Mouse (Mus musculus): ENCODE results near the gene Tm4sf5. TPM values are rescaled to one million over a fixed set of nuclear protein-coding genes. Genes with fewer than 3 reads are reported as not detected.

Gene Tm4sf5
- total RNA-seq, 2 experiments from 2014 or later: 0.89 to 1.4 TPM

GRCm38 (mm10) chr11:70539877-70540587 lies 35.0 kb downstream of the Tm4sf5 start, which contains the start of gene Pld2:
TSS of gene Pld2 (plus strand) at chr11:70540064.
- DNase-seq: peak; percentile 91 to 93
- intact Hi-C loops (cut with DNase I): loop anchor here (1.0 to 2.0 kb wide), 2 partner anchors 25 to 65 kb away; no protein-coding TSS in a partner anchor

GRCm38 (mm10) chr11:70540928-70541327 lies 35.9 kb downstream of the Tm4sf5 start:
- intact Hi-C loops (cut with DNase I): loop anchor here (2.0 kb wide), 1 partner anchor 24 kb away; no protein-coding TSS in a partner anchor

GRCm38 (mm10) chr11:70541415-70541814 lies 36.4 kb downstream of the Tm4sf5 start:
- no peak for DNase-seq
- intact Hi-C loops (cut with DNase I): loop anchor here (2.0 kb wide), 1 partner anchor 23 kb away; no protein-coding TSS in a partner anchor

More at GRCm38 (mm10) chr11:70540928-70541327, 35.9 kb downstream of the Tm4sf5 start:
- DNase-seq: no peak

GRCm38 (mm10) chr11:70544496-70544895 lies 39.5 kb downstream of the Tm4sf5 start:
- intact Hi-C loops (cut with DNase I): no loop called here
- peak; percentile 20 to 23 for DNase-seq

GRCm38 (mm10) chr11:70551526-70551925 lies 46.5 kb downstream of the Tm4sf5 start:
- DNase-seq: no peak
- intact Hi-C loops (cut with DNase I): no loop called here

GRCm38 (mm10) chr11:70553940-70554339 lies 48.9 kb downstream of the Tm4sf5 start:
- intact Hi-C loops (cut with DNase I): no loop called here

GRCm38 (mm10) chr11:70557545-70557944 lies 52.5 kb downstream of the Tm4sf5 start:
- no peak for DNase-seq
- intact Hi-C loops (cut with DNase I): no loop called here

More at GRCm38 (mm10) chr11:70553940-70554339, 48.9 kb downstream of the Tm4sf5 start:
- no peak for DNase-seq

Other genes with a start within 250 kb of the Tm4sf5 start
- gene Alox12, start 249.9 kb upstream of the Tm4sf5 start, total RNA-seq (2021): 1 to 10 TPM; 3.4 to 5.2 TPM
- gene Alox12e, start 182.6 kb upstream of the Tm4sf5 start, total RNA-seq (2021): not detected
- gene Alox15, start 153.2 kb upstream of the Tm4sf5 start, total RNA-seq (2021): 1 to 10 TPM in 1 of 2 experiments, under 1 TPM in 1; 0.34 to 3.2 TPM
- 10 to 100 TPM; 22.3 to 26.1 TPM for gene Pelp1, start 95.2 kb upstream of the Tm4sf5 start, total RNA-seq (2021)
- 10 to 100 TPM; 13.0 to 15.1 TPM for gene Arrb2, start 72.6 kb upstream of the Tm4sf5 start, total RNA-seq (2021)
- gene Med11, start 53.3 kb upstream of the Tm4sf5 start, total RNA-seq (2021): 10 to 100 TPM in 1 of 2 experiments, 1 to 10 TPM in 1; 8.2 to 13.4 TPM
- 1 to 10 TPM; 1.4 to 2.1 TPM for gene Zmynd15, start 45.8 kb upstream of the Tm4sf5 start, total RNA-seq (2021)
- 1 to 10 TPM; 7.2 to 7.7 TPM for gene Cxcl16, start 45.3 kb upstream of the Tm4sf5 start, total RNA-seq (2021)
- not detected for gene Vmo1, start 9.4 kb downstream of the Tm4sf5 start, total RNA-seq (2021)
- not detected for gene Gltpd2, start 14.0 kb downstream of the Tm4sf5 start, total RNA-seq (2021)
- gene Psmb6, start 20.1 kb downstream of the Tm4sf5 start, total RNA-seq (2021): 100 to 1,000 TPM; 264 to 266 TPM
- not detected for gene Gm40193, start 27.7 kb downstream of the Tm4sf5 start, total RNA-seq (2021)
- 10 to 100 TPM in 1 of 2 experiments, 1 to 10 TPM in 1; 8.9 to 10.8 TPM for gene Pld2, start 34.8 kb downstream of the Tm4sf5 start, total RNA-seq (2021)
- 10 to 100 TPM; 40.4 to 43.3 TPM for gene Mink1, start 57.6 kb downstream of the Tm4sf5 start, total RNA-seq (2021)
- gene 4930544D05Rik, start 110.6 kb downstream of the Tm4sf5 start, total RNA-seq (2021): not detected
- not detected for gene Chrne, start 114.0 kb downstream of the Tm4sf5 start, total RNA-seq (2021)
- gene Gp1ba, start 133.9 kb downstream of the Tm4sf5 start, total RNA-seq (2021): under 1 TPM; 0.17 to 0.43 TPM
- 10 to 100 TPM; 50.2 to 50.4 TPM for gene Rnf167, start 142.0 kb downstream of the Tm4sf5 start, total RNA-seq (2021)
- 100 to 1,000 TPM; 378 to 381 TPM for gene Slc25a11, start 142.2 kb downstream of the Tm4sf5 start, total RNA-seq (2021)
- 100 to 1,000 TPM; 456 to 499 TPM for gene Pfn1, start 149.4 kb downstream of the Tm4sf5 start, total RNA-seq (2021)
- 1,000 to 10,000 TPM; 1,599 to 1,711 TPM for gene Eno3, start 152.0 kb downstream of the Tm4sf5 start, total RNA-seq (2021)
- 10 to 100 TPM; 86.0 to 88.2 TPM for gene Spag7, start 164.2 kb downstream of the Tm4sf5 start, total RNA-seq (2021)
- gene Camta2, start 182.9 kb downstream of the Tm4sf5 start, total RNA-seq (2021): 10 to 100 TPM; 31.2 to 32.8 TPM
- 1 to 10 TPM; 2.6 to 3.0 TPM for gene Inca1, start 194.9 kb downstream of the Tm4sf5 start, total RNA-seq (2021)
- gene Kif1c, start 195.3 kb downstream of the Tm4sf5 start, total RNA-seq (2021): 100 to 1,000 TPM; 279 to 286 TPM

Measured in heart, postnatal 10 days (tissue).